Mouse (Mus musculus) limb, embryonic 12.5 days (tissue): ENCODE data around the gene Gm17067. TPM values are rescaled to one million over a fixed set of nuclear protein-coding genes. Genes with fewer than 3 reads are reported as not detected.
"Not testable (repeated sequence)": the region's sequence is repeated elsewhere in the genome, so short reads cannot be mapped to it uniquely, and the experiment has no call there.

Experiments
- ATAC-seq: fragments of 200-750 bp; cut with Nextera tagmentation; 2 replicates; pipeline ENCODE4 v1.8.0; 2017; ENCODE audit warnings: low read depth, moderate TSS enrichment; ENCODE audit not compliant: insufficient number of reproducible peaks, insufficient read depth, low FRiP score, low TSS enrichment
- H3K27ac ChIP-seq: fragments of 300-500 bp; sonication (generic); 2 replicates; pipeline ENCODE4 v1.5.1; 2016; ENCODE audit warnings: mild to moderate bottlenecking, moderate library complexity
- H3K27me3 ChIP-seq: fragments of 300-500 bp; sonication (generic); 2 replicates; pipeline ENCODE4 v1.6.1; 2016; ENCODE audit warnings: mild to moderate bottlenecking, moderate library complexity
- H3K36me3 ChIP-seq: fragments of 300-500 bp; sonication (generic); 2 replicates; pipeline ENCODE4 v1.6.1; 2016; ENCODE audit warnings: mild to moderate bottlenecking, moderate library complexity
- H3K4me1 ChIP-seq: fragments of 300-500 bp; sonication (generic); replicated peaks from 2 replicates; pipeline ENCODE4 v1.6.1; 2016
- H3K4me2 ChIP-seq: fragments of 300-500 bp; sonication (generic); 2 replicates; pipeline ENCODE4 v1.6.1; 2016; ENCODE audit warnings: mild to moderate bottlenecking, moderate library complexity
- H3K4me3 ChIP-seq: fragments of 300-500 bp; sonication (generic); replicated peaks from 2 replicates; pipeline ENCODE4 v1.5.1; 2016; ENCODE audit warnings: mild to moderate bottlenecking
- H3K9ac ChIP-seq: fragments of 300-500 bp; sonication (generic); replicated peaks from 2 replicates; pipeline ENCODE4 v1.6.1; 2016; ENCODE audit warnings: mild to moderate bottlenecking, moderate library complexity
- H3K9me3 ChIP-seq: fragments of 300-500 bp; sonication (generic); 2 replicates; pipeline ENCODE4 v1.6.1; 2016; ENCODE audit warnings: mild to moderate bottlenecking, moderate library complexity
- WGBS: fragments of 180-500 bp; shearing (Covaris S2); methylation state at CpG from one replicate; pipeline ENCODE4 v1.1.7; 2016; 5-methylcytosine and 5-hydroxymethylcytosine counted together
- polyA plus RNA-seq: library from polyadenylated mRNA; unstranded; fragments of >200 nt; fragmentation: Nextera tagmentation; extraction: Ambion mirVana; gene quantifications from 2 replicates; pipeline ENCODE4 v1.2.1, GENCODE M21; 2016

Gm17067 gene
- not detected in 2 replicates for polyA plus RNA-seq

- ATAC-seq, H3K4me3 ChIP-seq, H3K9ac ChIP-seq, H3K27ac ChIP-seq, H3K9me3 ChIP-seq, H3K27me3 ChIP-seq, H3K4me2 ChIP-seq, H3K36me3 ChIP-seq, H3K4me1 ChIP-seq: not testable (repeated sequence)
- WGBS = 92% methylated on average over 4 of the region's 4 CpGs
Observed at GRCm38 (mm10) chr7:42726917-42727316, at the start of gene Gm17067. TSS of gene Gm17067 (minus strand) at chr7:42727017.

- WGBS = 55% methylated on average over 19 of the region's 20 CpGs
- H3K27me3 ChIP-seq = no peaks in the 10 kb centered on the region
- no peak for ATAC-seq
- no peak overlapping the region for H3K27ac ChIP-seq
- no peak overlapping the region for H3K4me2 ChIP-seq
- H3K36me3 ChIP-seq = no peaks in the 10 kb centered on the region
- H3K9ac ChIP-seq = no peak overlapping the region
- H3K9me3 ChIP-seq = peaks cover 6% of the 10 kb centered on the region
- H3K4me3 ChIP-seq = no peak overlapping the region
- no peaks in the 10 kb centered on the region for H3K4me1 ChIP-seq
Observed at GRCm38 (mm10) chr7:42749836-42750235, 23.0 kb upstream of the Gm17067 start.

- no peaks in the 10 kb centered on the region for H3K27me3 ChIP-seq
- H3K27ac ChIP-seq = no peak overlapping the region
- H3K4me2 ChIP-seq = no peak overlapping the region
- WGBS = 90% methylated on average over 10 of the region's 10 CpGs
- H3K4me3 ChIP-seq = no peak overlapping the region
- H3K9me3 ChIP-seq = peaks cover 29% of the 10 kb centered on the region
- no peak overlapping the region for H3K9ac ChIP-seq
- no peak for ATAC-seq
- no peaks in the 10 kb centered on the region for H3K4me1 ChIP-seq
- no peaks in the 10 kb centered on the region for H3K36me3 ChIP-seq
Observed at GRCm38 (mm10) chr7:42738536-42739210, 11.9 kb upstream of the Gm17067 start.

- H3K9ac ChIP-seq = peak overlapping the region; percentile 65
- H3K4me1 ChIP-seq, H3K36me3 ChIP-seq, ATAC-seq, H3K27me3 ChIP-seq, H3K27ac ChIP-seq: not testable (repeated sequence)
- WGBS = 3% methylated on average over 4 of the region's 4 CpGs
- peak overlapping the region; percentile 56 for H3K4me2 ChIP-seq
- peak overlapping the region; percentile 53 for H3K4me3 ChIP-seq
- 0 out of 2 replicates have a peak, but pooled peaks cover 12% of the 10 kb centered on the region for H3K9me3 ChIP-seq
Observed at GRCm38 (mm10) chr7:42693251-42693650, 33.6 kb downstream of the Gm17067 start.

- Histone ChIP-seq H3K4me2 (peak within 1 kb of the TSS; percentile 56), H3K27ac (0 out of 2 replicates have a peak within 1 kb of the TSS, but pooled peaks have one; percentile 8), H3K9ac (peak within 1 kb of the TSS; percentile 65), H3K9me3 (0 out of 2 replicates have a peak, but pooled peaks cover 12% of the 10 kb centered on the region), H3K4me3 (peak within 1 kb of the TSS; percentile 53)
- not testable (repeated sequence) for H3K27me3 ChIP-seq, H3K4me1 ChIP-seq, H3K36me3 ChIP-seq
- peak; percentile 100 for ATAC-seq
- WGBS = under 1% methylated on average over 23 of the region's 23 CpGs
Observed at GRCm38 (mm10) chr7:42692362-42693158, 34.3 kb downstream of the Gm17067 start, which contains the start of gene Zfp975. TSS of gene Zfp975 (minus strand) at chr7:42692742.

- not testable (repeated sequence) for H3K27me3 ChIP-seq, H3K27ac ChIP-seq, H3K4me1 ChIP-seq, ATAC-seq, H3K36me3 ChIP-seq, H3K9ac ChIP-seq, H3K4me2 ChIP-seq, H3K4me3 ChIP-seq
- peaks cover 38% of the 10 kb centered on the region for H3K9me3 ChIP-seq
- 91% methylated on average over 6 of the region's 6 CpGs for WGBS
Observed at GRCm38 (mm10) chr7:42680081-42680480, 46.7 kb downstream of the Gm17067 start.

- not testable (repeated sequence) for H3K4me1 ChIP-seq, H3K27ac ChIP-seq, H3K36me3 ChIP-seq, H3K4me2 ChIP-seq, ATAC-seq, H3K4me3 ChIP-seq, H3K9ac ChIP-seq, H3K27me3 ChIP-seq
- peaks cover 34% of the 10 kb centered on the region for H3K9me3 ChIP-seq
Observed at GRCm38 (mm10) chr7:42679646-42680045, 47.2 kb downstream of the Gm17067 start.

GRCm38 (mm10) chr7:42660140-42660539 is 66.7 kb downstream of the Gm17067 start:
- peaks cover 43% of the 10 kb centered on the region for H3K36me3 ChIP-seq
- WGBS = 78% methylated on average over 5 of the region's 5 CpGs
- H3K9me3 ChIP-seq = peaks cover 45% of the 10 kb centered on the region

More at GRCm38 (mm10) chr7:42660140-42660539, 66.7 kb downstream of the Gm17067 start:
- not testable (repeated sequence) for H3K9ac ChIP-seq, H3K4me3 ChIP-seq, H3K4me1 ChIP-seq, H3K27ac ChIP-seq, ATAC-seq, H3K27me3 ChIP-seq, H3K4me2 ChIP-seq

Other genes with a start within 250 kb of the Gm17067 start
- 14.7 and 16.5 TPM in 2 replicates for gene Zfp141, start 221.3 kb downstream of the Gm17067 start, polyA plus RNA-seq
- not detected in 2 replicates for gene Gm21028, start 148.4 kb downstream of the Gm17067 start, polyA plus RNA-seq
- gene Zfp977, start 134.5 kb downstream of the Gm17067 start, polyA plus RNA-seq = 2.2 and 2.6 TPM in 2 replicates
- 4.9 and 5.5 TPM in 2 replicates for gene Zfp976, start 84.4 kb downstream of the Gm17067 start, polyA plus RNA-seq
- gene Zfp975, start 34.3 kb downstream of the Gm17067 start, polyA plus RNA-seq = 10.4 and 12.0 TPM in 2 replicates
- gene Vmn2r62, start 66.5 kb upstream of the Gm17067 start, polyA plus RNA-seq = not detected in 2 replicates
- not detected in 2 replicates for gene Gm2381, start 140.2 kb upstream of the Gm17067 start, polyA plus RNA-seq
- gene Vmn2r63, start 206.8 kb upstream of the Gm17067 start, polyA plus RNA-seq = not detected in 2 replicates